ENCODE assay signal across 15 mouse cellular contexts in genomic region chr6:119731155-119731554, GRCm38 (mm10).
"Had no signal": no experiment of that assay in that cellular context is flagged by ENCODE, and none has a peak within 500 bp of the region (broad histone marks: within the 10 kb centered on the region; RNA-seq: fewer than 3 reads in every experiment).

No protein-coding gene starts in this region.

- H3K9ac ChIP-seq: limb, embryonic 13.5 days; liver, embryonic 15.5 days; lung, embryonic 15.5 days; midbrain, embryonic 15.5 days; neural tube, embryonic 12.5 days had no signal

- H3K4me1 ChIP-seq: lung, embryonic 15.5 days; midbrain, embryonic 10.5 days; midbrain, embryonic 15.5 days had no signal

- DNase-seq: kidney, adult 9 months; kidney, postnatal 36 days; layer of hippocampus, adult 9-11 months; left cerebral cortex, postnatal 4 days; lung, postnatal 14 days; thymus, adult 18-20 months; thymus, postnatal 14 days had no signal

- H3K27me3 ChIP-seq: limb, embryonic 13.5 days; liver, embryonic 15.5 days; lung, embryonic 15.5 days; midbrain, embryonic 15.5 days; neural tube, embryonic 12.5 days had no signal

- H3K9me3 ChIP-seq: limb, embryonic 13.5 days; liver, embryonic 15.5 days; lung, embryonic 15.5 days; midbrain, embryonic 10.5 days; midbrain, embryonic 15.5 days; neural tube, embryonic 12.5 days had no signal

- ATAC-seq: intestine, postnatal 0 days; midbrain, embryonic 15.5 days had no signal

- H3K4me2 ChIP-seq: limb, embryonic 13.5 days; liver, embryonic 15.5 days; lung, embryonic 15.5 days; midbrain, embryonic 15.5 days; neural tube, embryonic 12.5 days had no signal

- H3K27ac ChIP-seq: kidney, postnatal 0 days; limb, embryonic 13.5 days; liver, embryonic 15.5 days; lung, embryonic 15.5 days; midbrain, embryonic 10.5 days; midbrain, embryonic 15.5 days; neural tube, embryonic 12.5 days had no signal

- H3K4me3 ChIP-seq: limb, embryonic 13.5 days; liver, embryonic 15.5 days; lung, embryonic 15.5 days; midbrain, embryonic 10.5 days; midbrain, embryonic 15.5 days; neural tube, embryonic 12.5 days had no signal

- H3K36me3 ChIP-seq: liver, embryonic 15.5 days; lung, embryonic 15.5 days; midbrain, embryonic 15.5 days; neural tube, embryonic 12.5 days had no signal
